Mouse (Mus musculus) MEL (cell line): ENCODE results near the gene Rhd. TPM values are rescaled to one million over a fixed set of nuclear protein-coding genes. Genes with fewer than 3 reads are reported as not detected.

ENCODE experiments used
- DNase-seq: peaks from one replicate; pipeline ENCODE4 v3.0.0; 2011; ENCODE audit warnings: low read depth, low spot score
- H3K27ac ChIP-seq: 2 replicates; pipeline ENCODE4 v1.5.1; 2012; ENCODE audit warnings: low read depth, mild to moderate bottlenecking, control low read depth, low read length, moderate library complexity; ENCODE audit not compliant: control insufficient read depth
- H3K27me3 ChIP-seq, 2 experiments: fragments of 150-350 bp in 1 of 2; sonication (generic) in 1 of 2; 2 replicates each; pipeline ENCODE4 v1.6.1; 2012; ENCODE audit warnings: low read length in 2 of 2, mild to moderate bottlenecking in 2 of 2, improper control_type of control experiment in 1 of 2, moderate library complexity in 1 of 2; ENCODE audit not compliant: insufficient read depth in 2 of 2, control insufficient read depth in 1 of 2
- H3K36me3 ChIP-seq, 2 experiments: 2 replicates each; pipeline ENCODE4 v1.6.1; 2012 to 2014; ENCODE audit warnings: low read length in 2 of 2, improper control_type of control experiment in 1 of 2, inconsistent platforms in 1 of 2, mild to moderate bottlenecking in 1 of 2; ENCODE audit not compliant: insufficient read depth in 2 of 2, control insufficient read depth in 1 of 2
- H3K4me1 ChIP-seq, 2 experiments: fragments of 150-350 bp in 1 of 2; sonication (generic) in 1 of 2; 2 replicates each; pipeline ENCODE4 v1.6.1; 2012; ENCODE audit warnings: low read length in 2 of 2, improper control_type of control experiment in 1 of 2, mild to moderate bottlenecking in 1 of 2; ENCODE audit not compliant: insufficient read depth in 2 of 2, control insufficient read depth in 1 of 2
- H3K4me3 ChIP-seq, 2 experiments: fragments of 150-350 bp in 1 of 2; sonication (generic) in 1 of 2; 2 replicates each; pipeline ENCODE4 v1.5.1; 2012; ENCODE audit warnings: low read depth in 2 of 2, low read length in 2 of 2, mild to moderate bottlenecking in 2 of 2, moderate library complexity in 2 of 2, control low read depth in 1 of 2, improper control_type of control experiment in 1 of 2; ENCODE audit not compliant: control insufficient read depth in 1 of 2, insufficient read depth in 1 of 2
- H3K79me2 ChIP-seq: 2 replicates; pipeline ENCODE4 v1.6.1; 2012; ENCODE audit warnings: mild to moderate bottlenecking, low read length, moderate library complexity; ENCODE audit not compliant: control insufficient read depth, poor library complexity, insufficient read depth
- H3K9ac ChIP-seq: 2 replicates; pipeline ENCODE4 v1.6.1; 2012; ENCODE audit warnings: low read depth, mild to moderate bottlenecking, control low read depth, low read length, moderate library complexity; ENCODE audit not compliant: control insufficient read depth, poor library complexity, severe bottlenecking
- H3K9me3 ChIP-seq: fragments of 150-350 bp; sonication (generic); replicated peaks from 2 replicates; pipeline ENCODE4 v1.6.1; 2012; ENCODE audit warnings: mild to moderate bottlenecking, low read length, improper control_type of control experiment, moderate library complexity; ENCODE audit not compliant: insufficient read depth
- CHD2 ChIP-seq: IDR thresholded peaks from 2 replicates; pipeline ENCODE4 v1.6.1; 2011; ENCODE audit warnings: low read length, improper control_type of control experiment
- E2F4 ChIP-seq: IDR thresholded peaks from 2 replicates; pipeline ENCODE4 v1.6.1; 2011; ENCODE audit warnings: low read depth, low read length, improper control_type of control experiment, borderline replicate concordance
- EP300 ChIP-seq, 2 experiments: IDR thresholded peaks; 2 replicates each; pipeline ENCODE4 v1.6.1; 2011; ENCODE audit warnings: improper control_type of control experiment in 2 of 2, low read length in 2 of 2, low read depth in 1 of 2, mild to moderate bottlenecking in 1 of 2
- GABPA ChIP-seq: IDR thresholded peaks from 2 replicates; pipeline ENCODE4 v1.6.1; 2012; ENCODE audit warnings: low read depth, mild to moderate bottlenecking, inconsistent platforms, low read length, improper control_type of control experiment, moderate library complexity
- MAZ ChIP-seq: IDR thresholded peaks from 2 replicates; pipeline ENCODE4 v1.6.1; 2012; ENCODE audit warnings: low read depth, mild to moderate bottlenecking, inconsistent platforms, low read length, improper control_type of control experiment
- MXI1 ChIP-seq: IDR thresholded peaks from 2 replicates; pipeline ENCODE4 v1.6.1; 2011; ENCODE audit warnings: mild to moderate bottlenecking, low read depth, low read length, improper control_type of control experiment
- MYC ChIP-seq: IDR thresholded peaks from 2 replicates; pipeline ENCODE4 v1.6.1; 2011; ENCODE audit warnings: low read depth, mild to moderate bottlenecking, low read length, improper control_type of control experiment, moderate library complexity
- NRF1 ChIP-seq: IDR thresholded peaks from 2 replicates; pipeline ENCODE4 v1.6.1; 2014; ENCODE audit warnings: low read depth, mild to moderate bottlenecking, inconsistent platforms, low read length, improper control_type of control experiment, moderate library complexity; ENCODE audit not compliant: poor library complexity, insufficient read depth, severe bottlenecking
- POLR2A ChIP-seq, 2 experiments: IDR thresholded peaks; 2 replicates each; pipeline ENCODE4 v1.6.1; 2011 to 2012; ENCODE audit warnings: low read length in 2 of 2, mild to moderate bottlenecking in 2 of 2, control low read depth in 1 of 2, improper control_type of control experiment in 1 of 2, low read depth in 1 of 2, moderate library complexity in 1 of 2; ENCODE audit not compliant: control insufficient read depth in 1 of 2, insufficient read depth in 1 of 2, poor library complexity in 1 of 2
- POLR2AphosphoS2 ChIP-seq: IDR thresholded peaks from 2 replicates; pipeline ENCODE4 v1.6.1; 2011; ENCODE audit warnings: low read length, improper control_type of control experiment
- POLR2AphosphoS5 ChIP-seq: IDR thresholded peaks from 2 replicates; pipeline ENCODE4 v1.6.1; 2012; ENCODE audit warnings: low read depth, borderline replicate concordance, mild to moderate bottlenecking, inconsistent platforms, low read length, moderate library complexity, mixed read lengths
- RAD21 ChIP-seq: IDR thresholded peaks from 2 replicates; pipeline ENCODE4 v1.6.1; 2011; ENCODE audit warnings: mild to moderate bottlenecking, low read depth, low read length, improper control_type of control experiment
- RCOR1 ChIP-seq: IDR thresholded peaks from 2 replicates; pipeline ENCODE4 v1.6.1; 2012; ENCODE audit warnings: low read depth, mild to moderate bottlenecking, inconsistent platforms, low read length, improper control_type of control experiment
- SIN3A ChIP-seq: IDR thresholded peaks from 2 replicates; pipeline ENCODE4 v1.6.1; 2012; ENCODE audit warnings: low read length, improper control_type of control experiment, inconsistent platforms
- TAL1 ChIP-seq: IDR thresholded peaks from 2 replicates; pipeline ENCODE4 v1.6.1; 2012; ENCODE audit warnings: mild to moderate bottlenecking, inconsistent platforms, low read length, moderate library complexity, mixed read lengths
- TBP ChIP-seq: IDR thresholded peaks from 2 replicates; pipeline ENCODE4 v1.8.0; 2011; ENCODE audit warnings: low read depth, low read length, improper control_type of control experiment
- TCF12 ChIP-seq: IDR thresholded peaks from 2 replicates; pipeline ENCODE4 v1.6.1; 2014; ENCODE audit warnings: low read depth, mild to moderate bottlenecking, inconsistent platforms, low read length, improper control_type of control experiment, moderate library complexity
- UBTF ChIP-seq: IDR thresholded peaks from 2 replicates; pipeline ENCODE4 v1.6.1; 2012; ENCODE audit warnings: low read depth, mild to moderate bottlenecking, inconsistent platforms, low read length, improper control_type of control experiment, moderate library complexity, borderline replicate concordance; ENCODE audit not compliant: insufficient read depth
- USF1 ChIP-seq: IDR thresholded peaks from 2 replicates; pipeline ENCODE4 v1.6.1; 2014; ENCODE audit warnings: low read depth, mild to moderate bottlenecking, inconsistent platforms, low read length, improper control_type of control experiment, moderate library complexity
- ZC3H11A ChIP-seq: IDR thresholded peaks from 2 replicates; pipeline ENCODE4 v1.6.1; 2012; ENCODE audit warnings: low read depth, mild to moderate bottlenecking, inconsistent platforms, low read length, improper control_type of control experiment
- ZNF384 ChIP-seq: IDR thresholded peaks from 2 replicates; pipeline ENCODE4 v1.6.1; 2012; ENCODE audit warnings: low read depth, mild to moderate bottlenecking, inconsistent platforms, low read length, improper control_type of control experiment
- polyA plus RNA-seq, 2 experiments: library from polyadenylated mRNA; stranded (reverse) in 1 of 2; unstranded in 1 of 2; fragments of >175 nt in 1 of 2; fragments of >200 nt in 1 of 2; gene quantifications; 2 replicates each; pipeline versions ENCODE4 v1.2.1 to v1.2.4; 2012; ENCODE audit warnings: low replicate concordance in 2 of 2, low read depth in 1 of 2; ENCODE audit not compliant: insufficient read length in 2 of 2, insufficient read depth in 1 of 2, missing spikeins in 1 of 2
- total RNA-seq: library from RNA; depleted of rRNA; stranded (reverse); fragments of 300-350 nt; gene quantifications from 2 replicates; pipeline ENCODE4 v1.2.3, GENCODE M21; 2012

The Rhd gene
- total and polyA plus RNA-seq, 3 experiments, result 49.9 to 176 TPM; not detected in 1

GRCm38 (mm10) chr4:134919733-134920540 lies 55.6 kb downstream of the Rhd start (continued):
- peak in 1 of 2 experiments; percentile 52; a peak in 2 of 4 replicates for TF ChIP-seq EP300 (IDR thresholded peaks at IDR 0.05; ENCODE audit: low read depth in 1 of 2, low read length in 2 of 2)
- TF ChIP-seq POLR2AphosphoS2, result peak; percentile 94
- peak; percentile 93; the same call in 1 of the 2 replicates for TF ChIP-seq TBP
- TF ChIP-seq TCF12, result peak; percentile 48
- peak; percentile 67 for TF ChIP-seq SIN3A
- TF ChIP-seq UBTF, result no peak
- TF ChIP-seq CHD2, result no peak
- no peak; the same call in 1 of the 2 replicates for TF ChIP-seq POLR2AphosphoS5
- no peak for TF ChIP-seq RAD21
- peak; percentile 39; the same call in 1 of the 2 replicates for TF ChIP-seq NRF1
- TF ChIP-seq ZNF384, result no peak
- peak; percentile 32; the same call in 1 of the 2 replicates for TF ChIP-seq RCOR1
- TF ChIP-seq TAL1, result no peak
- TF ChIP-seq MYC, result peak; percentile 79
- no peak for TF ChIP-seq MAZ
- TF ChIP-seq GABPA, result no peak
- TF ChIP-seq MXI1, result no peak
- TF ChIP-seq, all 39 proteins: peak for 16

GRCm38 (mm10) chr4:134920631-134921030 lies 56.3 kb downstream of the Rhd start:
- Histone ChIP-seq H3K79me2 (peaks cover 23% of the 10 kb centered on the region), H3K27me3 (no peaks in the 10 kb centered on the region), H3K9me3 (no peaks in the 10 kb centered on the region), H3K4me3 (peak overlapping the region in 1 of 2 experiments; percentile 67; a peak in 1 of 4 replicates)
- TF ChIP-seq UBTF (no peak), ZC3H11A (peak; percentile 74; the same call in 1 of the 2 replicates), TBP (no peak), POLR2A (IDR thresholded peaks at IDR 0.05; ENCODE audit: control insufficient read depth in 1 of 2, insufficient read depth in 1 of 2, low read depth in 1 of 2, low read length in 2 of 2, poor library complexity in 1 of 2) (no peak), E2F4 (no peak), USF1 (no peak)
- TF ChIP-seq, all 39 proteins: peak for 1
- DNase-seq, result no peak
- Histone ChIP-seq H3K27ac (peak overlapping the region; percentile 97), H3K36me3 (peaks cover 12 to 37% of the 10 kb centered on the region in 2 experiments), H3K4me1 (peaks cover 33 to 57% of the 10 kb centered on the region in 2 experiments), H3K9ac (peak overlapping the region; percentile 73)
